Mouse (Mus musculus): ENCODE data around the gene Rab23.
A peak's percentile ranks its signal among the peaks of the same experiment; 100 is the strongest.
"Not testable (repeated sequence)": the region's sequence is repeated elsewhere in the genome, so short reads cannot be mapped to it uniquely, and the experiment has no call there.

The Rab23 gene

GRCm38 (mm10) chr1:33734001-33734685 is 14.5 kb downstream of the Rab23 start:
- DNase-seq (ENCODE audit: low spot score) = no peak

- DNase-seq (ENCODE audit: low spot score) = no peak
Measured at GRCm38 (mm10) chr1:33738281-33738680, 18.6 kb downstream of the Rab23 start.

DNA sequence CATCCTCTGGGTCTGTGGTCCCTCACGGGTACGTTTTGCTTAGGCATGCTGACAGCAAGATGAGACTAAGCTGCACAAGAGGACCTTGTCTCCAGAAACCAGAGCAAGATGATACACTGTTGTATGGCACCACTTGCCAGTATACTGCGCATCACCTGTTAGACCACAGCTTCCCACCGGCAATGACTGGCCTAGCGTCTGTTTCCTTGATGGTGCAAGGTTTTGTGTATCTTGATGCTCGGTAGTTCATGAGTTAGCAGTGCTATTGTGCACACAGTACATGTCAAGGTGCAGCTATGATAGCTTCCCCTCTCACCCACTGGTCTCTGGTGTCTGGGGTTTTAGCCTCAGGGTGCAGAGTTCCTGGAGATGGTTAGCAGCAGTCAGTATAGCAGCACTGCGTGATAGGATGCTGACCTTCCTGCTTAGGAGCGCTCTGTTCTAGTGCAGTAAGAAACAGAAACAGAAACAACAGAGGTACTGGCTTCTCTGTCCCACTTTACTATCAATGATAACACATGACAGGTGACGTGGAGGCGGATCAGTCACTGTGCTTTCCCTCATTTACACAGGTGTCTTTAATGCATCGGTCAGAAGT is 19.1 kb downstream of the Rab23 start:
- DNase-seq (ENCODE audit: low spot score) = no peak

- peak; percentile 50 for DNase-seq (ENCODE audit: low spot score)
Measured at GRCm38 (mm10) chr1:33739302-33739701, 19.6 kb downstream of the Rab23 start.

GRCm38 (mm10) chr1:33742903-33743302 is 23.2 kb downstream of the Rab23 start:
- DNase-seq (ENCODE audit: low spot score) = no peak

GRCm38 (mm10) chr1:33744815-33745214 is 25.1 kb downstream of the Rab23 start:
- not testable (repeated sequence) for DNase-seq (ENCODE audit: low spot score)

- no peak for DNase-seq (ENCODE audit: low spot score)
Measured at GRCm38 (mm10) chr1:33745901-33746300, 26.2 kb downstream of the Rab23 start.

- DNase-seq (ENCODE audit: low spot score) = no peak
Measured at GRCm38 (mm10) chr1:33749109-33749508, 29.4 kb downstream of the Rab23 start.

DNA sequence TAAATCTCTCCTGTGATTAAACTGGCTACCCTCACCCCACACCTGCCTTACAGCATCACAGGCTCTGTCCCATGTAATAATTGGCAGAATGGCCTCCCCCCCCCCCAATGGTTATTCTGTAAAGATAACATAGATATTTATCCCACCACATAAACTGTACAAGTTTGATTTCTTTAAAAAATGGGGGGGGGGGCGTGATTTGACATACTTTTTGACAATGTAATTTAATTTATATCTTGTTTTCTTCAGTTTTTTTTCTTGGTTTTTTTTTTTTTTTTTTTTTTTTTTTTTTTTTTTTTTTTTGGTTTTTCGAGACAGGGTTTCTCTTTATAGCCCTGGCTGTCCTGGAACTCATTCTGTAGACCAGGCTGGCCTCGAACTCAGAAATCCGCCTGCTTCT is 30.0 kb downstream of the Rab23 start:
- DNase-seq (ENCODE audit: low spot score) = not testable (repeated sequence)

DNA sequence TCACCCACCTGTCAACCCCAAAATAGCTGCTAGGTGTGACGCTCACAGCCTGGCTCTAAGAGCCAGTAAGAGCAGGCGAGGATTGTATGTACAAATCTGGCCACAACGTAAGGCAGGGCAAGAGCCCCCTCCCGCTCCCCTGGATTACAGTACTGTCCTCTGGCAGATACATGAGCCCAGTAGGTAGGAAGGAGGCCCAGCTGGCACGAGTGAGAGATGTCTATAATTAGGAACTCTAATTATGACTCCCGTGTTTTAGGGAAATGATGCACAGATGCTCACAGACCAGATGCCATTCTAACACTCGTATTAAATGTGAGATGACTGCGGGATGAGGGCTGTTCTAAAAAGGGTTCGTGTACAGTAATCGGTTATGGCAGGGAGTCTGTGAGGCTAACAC is 31.6 kb downstream of the Rab23 start:
- DNase-seq (ENCODE audit: low spot score) = no peak

DNA sequence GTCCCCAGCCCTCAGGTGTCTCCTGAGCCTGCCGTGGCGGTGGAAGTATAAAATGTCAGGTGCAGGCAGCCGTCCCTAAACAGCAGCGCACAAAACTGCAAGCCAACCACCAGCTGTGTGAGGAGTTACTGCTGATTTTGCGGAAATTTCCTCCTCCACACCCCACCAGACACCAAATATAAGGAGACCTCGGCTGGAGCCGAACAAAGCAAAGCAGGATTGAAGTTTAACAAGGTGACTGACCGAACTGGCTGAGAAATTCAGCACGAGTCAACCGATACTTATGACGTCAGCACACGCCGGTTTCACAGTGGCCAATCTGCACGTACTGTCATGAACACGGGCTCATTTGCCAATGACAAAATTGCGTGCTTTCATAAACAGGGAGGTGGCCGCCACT is 34.4 kb downstream of the Rab23 start:
- no peak for DNase-seq (ENCODE audit: low spot score)

DNA sequence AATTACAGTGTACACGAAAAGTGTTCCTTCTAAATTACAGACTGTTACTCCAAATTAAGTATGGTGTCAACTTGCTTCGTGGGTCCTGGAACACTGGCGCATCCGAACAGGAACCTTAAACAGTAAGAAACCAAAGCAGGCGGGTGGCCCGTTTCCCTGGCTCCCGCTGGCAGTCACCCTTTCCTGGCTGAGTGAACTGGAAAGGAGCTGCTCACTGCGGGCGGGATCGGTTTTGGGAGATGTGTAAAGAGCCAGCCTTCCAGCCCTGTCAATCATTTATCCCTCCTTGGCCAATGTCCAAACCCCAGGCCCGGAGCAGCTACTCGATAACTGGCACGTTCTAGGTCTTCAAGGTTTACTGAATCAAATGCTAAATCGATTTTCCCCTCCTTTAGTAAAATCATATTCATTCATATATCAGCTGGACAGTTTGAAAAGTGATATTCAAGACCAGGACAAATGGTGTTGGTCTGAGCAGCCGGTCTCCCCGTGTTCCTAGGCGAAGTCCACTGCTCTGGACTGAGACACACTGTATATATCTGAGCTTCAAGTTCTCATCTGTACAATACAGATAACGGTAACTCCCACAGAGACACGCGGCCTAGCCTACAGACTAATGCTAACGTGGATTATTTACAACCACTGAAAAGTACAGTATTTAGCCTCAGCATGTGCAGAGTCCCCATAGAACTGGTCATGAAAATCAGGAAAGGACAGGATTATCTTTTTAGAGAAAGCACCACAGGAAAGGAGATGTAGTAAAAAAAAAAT is 35.5 kb downstream of the Rab23 start:
- no peak for DNase-seq (ENCODE audit: low spot score)

DNA sequence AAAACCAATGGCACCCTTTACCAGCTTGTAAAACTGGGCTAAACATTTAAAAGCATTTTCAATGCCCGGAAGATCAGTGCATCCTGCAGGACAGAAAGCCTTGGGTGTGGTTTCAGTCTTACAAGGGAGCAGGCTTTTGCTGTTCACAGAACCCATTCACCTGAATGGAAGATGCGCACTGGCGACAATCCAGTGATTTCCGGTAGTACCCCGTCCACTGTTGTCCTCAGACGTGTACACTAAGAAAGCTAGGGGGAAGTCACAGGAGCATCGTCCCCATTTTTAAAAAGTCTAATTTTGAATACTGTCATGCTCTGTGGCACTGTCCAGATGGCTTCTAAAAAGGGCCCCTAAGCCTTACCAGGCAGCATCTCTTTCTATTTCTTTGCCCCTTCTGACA is 36.1 kb downstream of the Rab23 start:
- no peak for DNase-seq (ENCODE audit: low spot score)

GRCm38 (mm10) chr1:33756258-33757032 is 36.8 kb downstream of the Rab23 start:
- DNase-seq (ENCODE audit: low spot score) = no peak

- DNase-seq (ENCODE audit: low spot score) = no peak
Measured at GRCm38 (mm10) chr1:33757033-33757413, 37.3 kb downstream of the Rab23 start.

- peak; percentile 42 for DNase-seq (ENCODE audit: low spot score)
Measured at GRCm38 (mm10) chr1:33757491-33758041, 37.9 kb downstream of the Rab23 start, which contains the start of gene Bag2. Gene Bag2, minus strand, starts transcription at chr1:33757795.

DNA sequence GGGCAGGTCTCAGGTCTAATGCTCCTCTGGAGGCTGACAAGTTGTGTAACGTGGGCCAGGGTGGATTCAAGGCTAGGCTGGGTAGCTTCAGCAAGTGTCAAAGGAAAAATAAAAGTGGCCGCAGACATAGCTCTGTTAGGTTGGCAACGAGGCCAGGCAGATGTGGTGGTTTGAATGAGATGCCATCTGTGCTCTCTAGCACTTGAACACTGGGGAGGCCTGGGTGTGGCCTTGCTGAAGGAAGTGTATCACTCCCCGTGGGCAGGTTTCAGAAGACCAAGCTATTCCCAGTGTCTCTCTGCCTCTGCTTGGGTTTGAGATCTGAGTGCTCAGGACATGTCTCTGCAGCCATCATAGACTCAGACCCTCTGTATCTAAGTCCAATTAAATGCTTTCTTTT is 38.8 kb downstream of the Rab23 start:
- DNase-seq (ENCODE audit: low spot score) = no peak

- DNase-seq (ENCODE audit: low spot score) = no peak
Measured at GRCm38 (mm10) chr1:33763826-33764225, 44.1 kb downstream of the Rab23 start.

DNA sequence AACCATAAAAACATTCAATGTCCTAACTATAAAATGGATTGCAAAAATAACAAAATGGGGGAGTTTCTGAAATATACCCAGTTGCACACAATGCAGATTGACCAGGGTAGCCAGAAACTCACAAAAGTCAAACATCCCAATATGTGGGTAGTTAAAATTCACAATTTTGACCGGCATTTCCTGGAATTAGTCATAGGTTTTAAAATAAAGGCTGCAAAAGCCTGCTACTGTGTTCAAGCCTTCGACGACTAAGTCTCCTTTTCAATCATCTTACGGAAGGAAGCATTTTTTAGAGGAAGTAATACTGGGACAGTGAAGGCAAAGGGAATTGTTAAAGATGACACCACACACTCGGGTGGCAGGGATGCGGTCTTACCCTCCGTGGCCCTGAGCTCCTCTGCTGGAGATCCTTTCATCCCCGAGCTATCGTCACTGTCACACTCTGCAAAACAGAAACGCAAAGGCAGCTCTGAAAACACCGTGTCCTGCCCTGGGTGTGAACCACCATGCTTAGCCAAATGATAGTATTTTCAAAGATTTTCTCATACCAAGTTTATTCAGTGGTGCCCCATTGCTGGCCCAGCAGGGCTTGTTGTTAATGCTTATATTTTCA is 45.9 kb downstream of the Rab23 start:
- no peak for DNase-seq (ENCODE audit: low spot score)

GRCm38 (mm10) chr1:33766520-33767508 is 47.1 kb downstream of the Rab23 start:
- no peak for DNase-seq (ENCODE audit: low spot score)

Measured in ovary, postnatal 10 days (tissue).